Mouse (Mus musculus): ENCODE results near the gene Tstd3. TPM values are rescaled to one million over a fixed set of nuclear protein-coding genes. Genes with fewer than 3 reads are reported as not detected.

The Tstd3 gene
- polyA plus RNA-seq (2014; fragmentation: Nextera tagmentation; extraction: Ambion mirVana): 15.6 and 17.8 TPM in 2 replicates

GRCm38 (mm10) chr4:21766863-21767304, at the start of gene Tstd3, which contains the start of gene Usp45:
Gene Tstd3, minus strand, starts transcription at chr4:21767212.
Gene Usp45, plus strand, starts transcription at chr4:21767156.
- H3K36me3 ChIP-seq (ENCODE audit: control insufficient read depth, insufficient read depth, low read length): no peaks in the 10 kb centered on the region
- H3K27ac ChIP-seq (ENCODE audit: low read length): no peak within 1 kb of the TSS
- H3K4me3 ChIP-seq (ENCODE audit: low read depth, low read length): peak within 1 kb of the TSS; percentile 61
- no peaks in the 10 kb centered on the region for H3K4me1 ChIP-seq (ENCODE audit: control insufficient read depth, insufficient read depth, low read length)
- ATAC-seq (ENCODE audit: insufficient number of reproducible peaks, insufficient read depth, low FRiP score, low read depth): peak; percentile 90
- peak within 1 kb of the TSS; percentile 74 for H3K4me2 ChIP-seq (replicated peaks; ENCODE audit: low read depth, low read length)
- WGBS: 2% methylated on average over 17 of the region's 17 CpGs
- H3K9me3 ChIP-seq (ENCODE audit: control insufficient read depth, low read depth, low read length): no peaks in the 10 kb centered on the region
- H3K27me3 ChIP-seq (ENCODE audit: control insufficient read depth, insufficient read depth, low read length): no peaks in the 10 kb centered on the region
- H3K9ac ChIP-seq (replicated peaks; ENCODE audit: low read depth, low read length): peak within 1 kb of the TSS; percentile 33; the same call in 1 of the 2 replicates

- Histone ChIP-seq H3K9me3 (ENCODE audit: control insufficient read depth, low read depth, low read length) (no peaks in the 10 kb centered on the region), H3K27me3 (ENCODE audit: control insufficient read depth, insufficient read depth, low read length) (no peaks in the 10 kb centered on the region), H3K36me3 (ENCODE audit: control insufficient read depth, insufficient read depth, low read length) (peaks cover 20% of the 10 kb centered on the region), H3K27ac (ENCODE audit: low read length) (no peak overlapping the region), H3K4me3 (ENCODE audit: low read depth, low read length) (no peak overlapping the region), H3K4me1 (ENCODE audit: control insufficient read depth, insufficient read depth, low read length) (no peaks in the 10 kb centered on the region), H3K4me2 (replicated peaks; ENCODE audit: low read depth, low read length) (no peak overlapping the region), H3K9ac (replicated peaks; ENCODE audit: low read depth, low read length) (no peak overlapping the region)
- WGBS: 43% methylated on average over 2 of the region's 2 CpGs
- peak; percentile 75; the same call in 1 of the 2 replicates for ATAC-seq (ENCODE audit: insufficient number of reproducible peaks, insufficient read depth, low FRiP score, low read depth)
Observed at GRCm38 (mm10) chr4:21814029-21814428, 47.0 kb upstream of the Tstd3 start.

GRCm38 (mm10) chr4:21812635-21813034, 45.6 kb upstream of the Tstd3 start:
- Histone ChIP-seq H3K4me2 (replicated peaks; ENCODE audit: low read depth, low read length) (no peak overlapping the region), H3K36me3 (ENCODE audit: control insufficient read depth, insufficient read depth, low read length) (peaks cover 17% of the 10 kb centered on the region), H3K4me1 (ENCODE audit: control insufficient read depth, insufficient read depth, low read length) (no peaks in the 10 kb centered on the region), H3K4me3 (ENCODE audit: low read depth, low read length) (no peak overlapping the region), H3K9ac (replicated peaks; ENCODE audit: low read depth, low read length) (no peak overlapping the region), H3K9me3 (ENCODE audit: control insufficient read depth, low read depth, low read length) (no peaks in the 10 kb centered on the region), H3K27ac (ENCODE audit: low read length) (no peak overlapping the region), H3K27me3 (ENCODE audit: control insufficient read depth, insufficient read depth, low read length) (no peaks in the 10 kb centered on the region)
- no peak for ATAC-seq (ENCODE audit: insufficient number of reproducible peaks, insufficient read depth, low FRiP score, low read depth)
- 86% methylated on average over 6 of the region's 6 CpGs for WGBS

GRCm38 (mm10) chr4:21810608-21811007, 43.6 kb upstream of the Tstd3 start:
- 82% methylated on average over 3 of the region's 3 CpGs for WGBS
- H3K4me3 ChIP-seq (ENCODE audit: low read depth, low read length): no peak overlapping the region
- peaks cover 22% of the 10 kb centered on the region for H3K36me3 ChIP-seq (ENCODE audit: control insufficient read depth, insufficient read depth, low read length)
- H3K4me2 ChIP-seq (replicated peaks; ENCODE audit: low read depth, low read length): no peak overlapping the region
- no peaks in the 10 kb centered on the region for H3K4me1 ChIP-seq (ENCODE audit: control insufficient read depth, insufficient read depth, low read length)
- H3K9ac ChIP-seq (replicated peaks; ENCODE audit: low read depth, low read length): no peak overlapping the region
- ATAC-seq (ENCODE audit: insufficient number of reproducible peaks, insufficient read depth, low FRiP score, low read depth): no peak
- H3K9me3 ChIP-seq (ENCODE audit: control insufficient read depth, low read depth, low read length): no peaks in the 10 kb centered on the region
- no peaks in the 10 kb centered on the region for H3K27me3 ChIP-seq (ENCODE audit: control insufficient read depth, insufficient read depth, low read length)
- H3K27ac ChIP-seq (ENCODE audit: low read length): no peak overlapping the region

- no peak overlapping the region for H3K4me2 ChIP-seq (replicated peaks; ENCODE audit: low read depth, low read length)
- H3K9me3 ChIP-seq (ENCODE audit: control insufficient read depth, low read depth, low read length): no peaks in the 10 kb centered on the region
- H3K27ac ChIP-seq (ENCODE audit: low read length): no peak overlapping the region
- peaks cover 20% of the 10 kb centered on the region for H3K36me3 ChIP-seq (ENCODE audit: control insufficient read depth, insufficient read depth, low read length)
- no peaks in the 10 kb centered on the region for H3K4me1 ChIP-seq (ENCODE audit: control insufficient read depth, insufficient read depth, low read length)
- H3K27me3 ChIP-seq (ENCODE audit: control insufficient read depth, insufficient read depth, low read length): no peaks in the 10 kb centered on the region
- H3K9ac ChIP-seq (replicated peaks; ENCODE audit: low read depth, low read length): no peak overlapping the region
- 87% methylated on average over 5 of the region's 5 CpGs for WGBS
- H3K4me3 ChIP-seq (ENCODE audit: low read depth, low read length): no peak overlapping the region
- ATAC-seq (ENCODE audit: insufficient number of reproducible peaks, insufficient read depth, low FRiP score, low read depth): no peak
Observed at GRCm38 (mm10) chr4:21807204-21807603, 40.2 kb upstream of the Tstd3 start.

GRCm38 (mm10) chr4:21801620-21802019, 34.6 kb upstream of the Tstd3 start:
- 89% methylated on average over 2 of the region's 2 CpGs for WGBS
- Histone ChIP-seq H3K9ac (replicated peaks; ENCODE audit: low read depth, low read length) (no peak overlapping the region), H3K36me3 (ENCODE audit: control insufficient read depth, insufficient read depth, low read length) (peaks cover 33% of the 10 kb centered on the region), H3K27me3 (ENCODE audit: control insufficient read depth, insufficient read depth, low read length) (no peaks in the 10 kb centered on the region), H3K4me3 (ENCODE audit: low read depth, low read length) (no peak overlapping the region), H3K27ac (ENCODE audit: low read length) (no peak overlapping the region), H3K4me1 (ENCODE audit: control insufficient read depth, insufficient read depth, low read length) (no peaks in the 10 kb centered on the region), H3K9me3 (ENCODE audit: control insufficient read depth, low read depth, low read length) (no peaks in the 10 kb centered on the region), H3K4me2 (replicated peaks; ENCODE audit: low read depth, low read length) (no peak overlapping the region)
- no peak for ATAC-seq (ENCODE audit: insufficient number of reproducible peaks, insufficient read depth, low FRiP score, low read depth)

GRCm38 (mm10) chr4:21801013-21801412, 34.0 kb upstream of the Tstd3 start:
- H3K9ac ChIP-seq (replicated peaks; ENCODE audit: low read depth, low read length): no peak overlapping the region
- 95% methylated on average over 1 of the region's 1 CpGs for WGBS
- H3K4me1 ChIP-seq (ENCODE audit: control insufficient read depth, insufficient read depth, low read length): no peaks in the 10 kb centered on the region
- no peak overlapping the region for H3K4me2 ChIP-seq (replicated peaks; ENCODE audit: low read depth, low read length)
- peaks cover 28% of the 10 kb centered on the region for H3K36me3 ChIP-seq (ENCODE audit: control insufficient read depth, insufficient read depth, low read length)
- no peaks in the 10 kb centered on the region for H3K9me3 ChIP-seq (ENCODE audit: control insufficient read depth, low read depth, low read length)
- no peaks in the 10 kb centered on the region for H3K27me3 ChIP-seq (ENCODE audit: control insufficient read depth, insufficient read depth, low read length)
- ATAC-seq (ENCODE audit: insufficient number of reproducible peaks, insufficient read depth, low FRiP score, low read depth): no peak
- no peak overlapping the region for H3K4me3 ChIP-seq (ENCODE audit: low read depth, low read length)
- no peak overlapping the region for H3K27ac ChIP-seq (ENCODE audit: low read length)

- Histone ChIP-seq H3K9me3 (ENCODE audit: control insufficient read depth, low read depth, low read length) (no peaks in the 10 kb centered on the region), H3K27me3 (ENCODE audit: control insufficient read depth, insufficient read depth, low read length) (no peaks in the 10 kb centered on the region), H3K27ac (ENCODE audit: low read length) (no peak overlapping the region), H3K4me2 (replicated peaks; ENCODE audit: low read depth, low read length) (no peak overlapping the region), H3K4me1 (ENCODE audit: control insufficient read depth, insufficient read depth, low read length) (no peaks in the 10 kb centered on the region), H3K36me3 (ENCODE audit: control insufficient read depth, insufficient read depth, low read length) (peaks cover 13% of the 10 kb centered on the region), H3K9ac (replicated peaks; ENCODE audit: low read depth, low read length) (no peak overlapping the region), H3K4me3 (ENCODE audit: low read depth, low read length) (no peak overlapping the region)
- ATAC-seq (ENCODE audit: insufficient number of reproducible peaks, insufficient read depth, low FRiP score, low read depth): no peak
- 34% methylated on average over 3 of the region's 3 CpGs for WGBS
Observed at GRCm38 (mm10) chr4:21793631-21794030, 26.6 kb upstream of the Tstd3 start.

GRCm38 (mm10) chr4:21789836-21790235, 22.8 kb upstream of the Tstd3 start:
- WGBS: 82% methylated on average over 4 of the region's 4 CpGs
- H3K27me3 ChIP-seq (ENCODE audit: control insufficient read depth, insufficient read depth, low read length): no peaks in the 10 kb centered on the region
- peaks cover 13% of the 10 kb centered on the region; the same call in 1 of the 2 replicates for H3K36me3 ChIP-seq (ENCODE audit: control insufficient read depth, insufficient read depth, low read length)

More at GRCm38 (mm10) chr4:21789836-21790235, 22.8 kb upstream of the Tstd3 start:
- H3K9ac ChIP-seq (replicated peaks; ENCODE audit: low read depth, low read length): no peak overlapping the region
- H3K4me3 ChIP-seq (ENCODE audit: low read depth, low read length): no peak overlapping the region
- no peak for ATAC-seq (ENCODE audit: insufficient number of reproducible peaks, insufficient read depth, low FRiP score, low read depth)
- H3K4me2 ChIP-seq (replicated peaks; ENCODE audit: low read depth, low read length): no peak overlapping the region
- no peak overlapping the region for H3K27ac ChIP-seq (ENCODE audit: low read length)
- H3K9me3 ChIP-seq (ENCODE audit: control insufficient read depth, low read depth, low read length): no peaks in the 10 kb centered on the region
- H3K4me1 ChIP-seq (ENCODE audit: control insufficient read depth, insufficient read depth, low read length): no peaks in the 10 kb centered on the region

All from stomach, embryonic 14.5 days (tissue).